Mouse (Mus musculus) layer of hippocampus, postnatal 10 days (tissue): ENCODE measurements around the gene Map2k3. TPM values are rescaled to one million over a fixed set of nuclear protein-coding genes. Genes with fewer than 3 reads are reported as not detected.
A peak's percentile ranks its signal among the peaks of the same experiment; 100 is the strongest.
"Not testable (repeated sequence)": the region's sequence is repeated elsewhere in the genome, so short reads cannot be mapped to it uniquely, and the experiment has no call there.

Source experiments
- DNase-seq, 2 experiments: peaks; one replicate each; pipeline ENCODE4 v3.0.0; 2021; ENCODE audit warnings: low spot score in 2 of 2
- long read RNA-seq: library from polyadenylated mRNA; stranded (forward); transcript quantifications from one replicate; pipeline ENCODE4 v2.0.0, GENCODE M21; 2023
- total RNA-seq, 2 experiments: library from RNA; stranded (reverse); gene quantifications; 2 replicates each; pipeline ENCODE4 v1.2.3; 2021

The Map2k3 gene
- total RNA-seq, result 10 to 100 TPM; 15.9 to 16.6 TPM
- long read RNA-seq, transcript Map2k3-201 (12 exons, 2,198 nt), result major isoform, 13 of 18 reads
- long read RNA-seq, partial matches to known transcripts, result 4 of 18 reads
- long read RNA-seq, other reads (novel, unspliced or antisense), result 1 of 18 reads

- peak; percentile 91 to 95 for DNase-seq
Observed at GRCm38 (mm10) chr11:60931869-60932481, at the start of gene Map2k3. TSS of gene Map2k3 (plus strand) at chr11:60932033.

GRCm38 (mm10) chr11:60882386-60882785, 49.4 kb upstream of the Map2k3 start:
- DNase-seq, result no peak

GRCm38 (mm10) chr11:60886986-60887385, 44.8 kb upstream of the Map2k3 start:
- DNase-seq, result not testable (repeated sequence)

- DNase-seq, result no peak
Observed at GRCm38 (mm10) chr11:60889861-60890260, 42.0 kb upstream of the Map2k3 start.

- no peak for DNase-seq
Observed at GRCm38 (mm10) chr11:60890286-60890685, 41.5 kb upstream of the Map2k3 start.

- DNase-seq, result no peak
Observed at GRCm38 (mm10) chr11:60890744-60891143, 41.1 kb upstream of the Map2k3 start.

GRCm38 (mm10) chr11:60895915-60896314, 35.9 kb upstream of the Map2k3 start:
- DNase-seq, result no peak

- no peak for DNase-seq
Observed at GRCm38 (mm10) chr11:60902001-60902400, 29.8 kb upstream of the Map2k3 start.

GRCm38 (mm10) chr11:60902486-60902885, 29.3 kb upstream of the Map2k3 start:
- no peak for DNase-seq

GRCm38 (mm10) chr11:60903661-60904061, 28.2 kb upstream of the Map2k3 start:
- no peak for DNase-seq

- DNase-seq, result peak; percentile 28 to 30
Observed at GRCm38 (mm10) chr11:60905407-60906120, 26.3 kb upstream of the Map2k3 start.

GRCm38 (mm10) chr11:60906449-60906848, 25.4 kb upstream of the Map2k3 start:
- no peak for DNase-seq

- DNase-seq, result no peak
Observed at GRCm38 (mm10) chr11:60908073-60908472, 23.8 kb upstream of the Map2k3 start.

- DNase-seq, result no peak
Observed at GRCm38 (mm10) chr11:60909626-60910025, 22.2 kb upstream of the Map2k3 start.

- DNase-seq, result no peak
Observed at GRCm38 (mm10) chr11:60912525-60912973, 19.3 kb upstream of the Map2k3 start.

- peak; percentile 87 to 90 for DNase-seq
Observed at GRCm38 (mm10) chr11:60913301-60914196, 18.3 kb upstream of the Map2k3 start.

- DNase-seq, result no peak
Observed at GRCm38 (mm10) chr11:60914491-60914890, 17.3 kb upstream of the Map2k3 start, which contains the start of gene Natd1. TSS of gene Natd1 (minus strand) at chr11:60914750.

GRCm38 (mm10) chr11:60915201-60915600, 16.6 kb upstream of the Map2k3 start:
- DNase-seq, result no peak

- DNase-seq, result no peak
Observed at GRCm38 (mm10) chr11:60920021-60920420, 11.8 kb upstream of the Map2k3 start.

- DNase-seq, result no peak
Observed at GRCm38 (mm10) chr11:60922195-60922594, 9.6 kb upstream of the Map2k3 start.

GRCm38 (mm10) chr11:60922964-60923363, 8.9 kb upstream of the Map2k3 start:
- DNase-seq, result no peak
